Mouse (Mus musculus) heart, postnatal 0 days (tissue): Measurements from ENCODE around the gene Lingo1.

ENCODE experiments used
- CTCF ChIP-seq: IDR thresholded peaks from 2 replicates; pipeline ENCODE4 v1.5.1; 2016; ENCODE audit warnings: antibody characterized with exemption, control low read depth, low read depth
- EP300 ChIP-seq: IDR thresholded peaks from 2 replicates; pipeline ENCODE4 v1.6.1; 2016; ENCODE audit warnings: antibody characterized with exemption, low read depth

DNA sequence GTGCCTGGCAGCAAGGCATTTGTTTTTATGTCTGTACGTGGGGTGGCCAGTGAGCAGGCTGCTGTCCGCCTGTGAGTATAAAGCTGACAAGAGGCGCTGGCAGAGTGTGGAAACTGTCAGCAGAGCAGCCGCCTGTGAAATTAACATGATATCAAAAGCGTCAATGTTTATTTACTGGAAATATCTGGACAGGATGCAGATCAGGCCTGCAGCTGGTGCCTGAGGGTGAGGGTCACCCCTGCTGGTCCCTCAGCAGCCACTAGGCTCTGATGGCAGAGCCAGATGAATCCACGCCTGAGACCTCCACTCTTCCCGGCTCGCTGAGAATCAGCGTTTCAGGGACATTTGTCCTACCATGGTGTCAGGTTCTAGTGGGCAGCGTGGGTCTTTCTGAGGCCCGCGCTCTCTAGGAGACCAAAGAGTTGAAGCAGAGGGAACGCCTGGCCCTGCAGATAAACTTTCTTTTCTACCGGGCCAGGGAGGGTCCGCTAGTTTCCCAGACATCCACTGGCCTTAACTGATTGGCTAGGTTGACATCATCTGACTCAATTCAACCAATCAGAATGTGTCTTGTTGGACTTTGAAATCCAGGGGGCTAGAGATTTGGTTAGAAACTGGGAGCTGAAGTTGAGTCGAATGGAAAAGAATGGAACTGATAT lies 190.1 kb downstream of the Lingo1 start:
- no peak for TF ChIP-seq CTCF
- TF ChIP-seq EP300 = no peak
